ENCODE assay signal across 19 mouse cellular contexts in genomic region chr17:80723092-80723491, GRCm38 (mm10). TPM values are rescaled to one million over a fixed set of nuclear protein-coding genes. Genes with fewer than 3 reads are reported as not detected.
DNase-seq lines count a peak whose midpoint lies in the region; ATAC-seq and TF ChIP-seq lines count a peak whose summit lies in the region.
"Had no signal": no experiment of that assay in that cellular context is flagged by ENCODE, and none has a peak within 500 bp of the region (broad histone marks: within the 10 kb centered on the region; RNA-seq: fewer than 3 reads in every experiment).

No protein-coding gene starts in this region.

- no peaks in the 10 kb centered on the region for H3K36me3 ChIP-seq in embryonic facial prominence, embryonic 11.5 days (replicated peaks; ENCODE audit: control insufficient read depth, insufficient read depth, low read depth, low read length)
- peaks cover 11% of the 10 kb centered on the region for H3K36me3 ChIP-seq in embryonic facial prominence, embryonic 10.5 days (replicated peaks)
- H3K36me3 ChIP-seq in intestine, postnatal 0 days (ENCODE audit: control insufficient read depth, insufficient read depth) = no peaks in the 10 kb centered on the region
- no peaks in the 10 kb centered on the region for H3K36me3 ChIP-seq in intestine, embryonic 15.5 days
- H3K36me3 ChIP-seq in lung, postnatal 0 days (ENCODE audit: insufficient read depth, low read length) = no peaks in the 10 kb centered on the region
- H3K36me3 ChIP-seq: embryonic facial prominence, embryonic 12.5 days had no signal

- ATAC-seq in embryonic facial prominence, embryonic 11.5 days (replicated peaks; ENCODE audit: insufficient number of reproducible peaks, low FRiP score, low TSS enrichment, low read depth) = no peak
- no peak for ATAC-seq in intestine, postnatal 0 days
- ATAC-seq in intestine, embryonic 15.5 days = no peak
- ATAC-seq in lung, postnatal 0 days = no peak
- ATAC-seq: CD4-positive, CD25-positive, alpha-beta regulatory T cell, adult 4 months had no signal

- no peaks in the 10 kb centered on the region for H3K27me3 ChIP-seq in embryonic facial prominence, embryonic 11.5 days (ENCODE audit: control insufficient read depth, insufficient read depth, low read length)
- no peaks in the 10 kb centered on the region for H3K27me3 ChIP-seq in embryonic facial prominence, embryonic 10.5 days (replicated peaks; ENCODE audit: low read depth, poor library complexity, severe bottlenecking)
- H3K27me3 ChIP-seq in intestine, postnatal 0 days (replicated peaks; ENCODE audit: control insufficient read depth, insufficient read depth, low read length) = no peaks in the 10 kb centered on the region
- H3K27me3 ChIP-seq in intestine, embryonic 15.5 days (replicated peaks) = no peaks in the 10 kb centered on the region
- H3K27me3 ChIP-seq in lung, postnatal 0 days (replicated peaks; ENCODE audit: insufficient read depth, low read length) = no peaks in the 10 kb centered on the region
- H3K27me3 ChIP-seq: embryonic facial prominence, embryonic 12.5 days; limb, embryonic 15.5 days; midbrain, embryonic 12.5 days had no signal

- peak; percentile 20 for DNase-seq in embryonic facial prominence, embryonic 11.5 days (ENCODE audit: low spot score)
- DNase-seq in embryonic facial prominence, embryonic 10.5 days (ENCODE audit: low spot score) = no peak
- no peak for DNase-seq in lung, postnatal 0 days (ENCODE audit: low spot score)
- no peak for DNase-seq in lung, postnatal 10 days
- no peak for DNase-seq in kidney, adult 9 months
- DNase-seq: adrenal gland, postnatal 36 days; cerebellum, adult 8-10 months; kidney, adult 2 months; kidney, postnatal 36 days; lung, postnatal 14 days; thymus, adult 2 months had no signal

- no peak for TF ChIP-seq EP300 in lung, postnatal 0 days (IDR thresholded peaks at IDR 0.05)

- WGBS in embryonic facial prominence, embryonic 11.5 days = 70% methylated on average over 6 of the region's 6 CpGs
- 73% methylated on average over 6 of the region's 6 CpGs for WGBS in embryonic facial prominence, embryonic 10.5 days
- 81% methylated on average over 6 of the region's 6 CpGs for WGBS in intestine, postnatal 0 days
- WGBS in intestine, embryonic 15.5 days = 81% methylated on average over 6 of the region's 6 CpGs
- WGBS in lung, postnatal 0 days = 64% methylated on average over 6 of the region's 6 CpGs

- no peak overlapping the region for H3K4me2 ChIP-seq in embryonic facial prominence, embryonic 11.5 days (ENCODE audit: low read depth, low read length)
- no peak overlapping the region for H3K4me2 ChIP-seq in intestine, postnatal 0 days (replicated peaks; ENCODE audit: low read depth)
- no peak overlapping the region for H3K4me2 ChIP-seq in intestine, embryonic 15.5 days (replicated peaks)
- no peak overlapping the region for H3K4me2 ChIP-seq in lung, postnatal 0 days (replicated peaks; ENCODE audit: low read depth, low read length)
- H3K4me2 ChIP-seq: embryonic facial prominence, embryonic 12.5 days; limb, embryonic 15.5 days; liver, embryonic 15.5 days; midbrain, embryonic 12.5 days had no signal

- H3K9ac ChIP-seq in embryonic facial prominence, embryonic 11.5 days (replicated peaks; ENCODE audit: low read length) = no peak overlapping the region
- no peak overlapping the region for H3K9ac ChIP-seq in intestine, postnatal 0 days (ENCODE audit: low read depth, low read length)
- no peak overlapping the region for H3K9ac ChIP-seq in intestine, embryonic 15.5 days
- H3K9ac ChIP-seq in lung, postnatal 0 days (replicated peaks; ENCODE audit: low read depth) = no peak overlapping the region
- H3K9ac ChIP-seq: embryonic facial prominence, embryonic 12.5 days; limb, embryonic 15.5 days; liver, embryonic 15.5 days; midbrain, embryonic 12.5 days had no signal

- no peak overlapping the region for H3K4me3 ChIP-seq in embryonic facial prominence, embryonic 11.5 days (ENCODE audit: low read depth, low read length)
- no peak overlapping the region for H3K4me3 ChIP-seq in embryonic facial prominence, embryonic 10.5 days
- H3K4me3 ChIP-seq in intestine, postnatal 0 days (ENCODE audit: low read depth, low read length) = no peak overlapping the region
- H3K4me3 ChIP-seq in intestine, embryonic 15.5 days (replicated peaks) = no peak overlapping the region
- no peak overlapping the region for H3K4me3 ChIP-seq in lung, postnatal 0 days (ENCODE audit: low read depth, low read length)
- H3K4me3 ChIP-seq: embryonic facial prominence, embryonic 12.5 days; heart, embryonic 10.5 days; limb, embryonic 15.5 days; liver, embryonic 15.5 days; midbrain, embryonic 12.5 days had no signal

- H3K27ac ChIP-seq in embryonic facial prominence, embryonic 11.5 days (replicated peaks; ENCODE audit: low read depth, low read length) = no peak overlapping the region
- H3K27ac ChIP-seq in embryonic facial prominence, embryonic 10.5 days (replicated peaks) = no peak overlapping the region
- H3K27ac ChIP-seq in intestine, postnatal 0 days (ENCODE audit: low read depth, low read length) = no peak overlapping the region
- H3K27ac ChIP-seq in intestine, embryonic 15.5 days = no peak overlapping the region
- no peak overlapping the region for H3K27ac ChIP-seq in lung, postnatal 0 days (ENCODE audit: low read length)
- H3K27ac ChIP-seq: embryonic facial prominence, embryonic 12.5 days; heart, embryonic 10.5 days; limb, embryonic 15.5 days; liver, embryonic 15.5 days; midbrain, embryonic 12.5 days had no signal

- peak; percentile 51 for TF ChIP-seq CTCF in intestine, postnatal 0 days (IDR thresholded peaks at IDR 0.05; ENCODE audit: low read depth)
- peak; percentile 55 for TF ChIP-seq CTCF in lung, postnatal 0 days (IDR thresholded peaks at IDR 0.05)

- peaks cover 3% of the 10 kb centered on the region for H3K4me1 ChIP-seq in embryonic facial prominence, embryonic 11.5 days (ENCODE audit: control insufficient read depth, insufficient read depth, low read length)
- H3K4me1 ChIP-seq in embryonic facial prominence, embryonic 10.5 days = peaks cover 30% of the 10 kb centered on the region
- H3K4me1 ChIP-seq in intestine, postnatal 0 days (replicated peaks; ENCODE audit: control insufficient read depth, insufficient read depth, low read length) = 0 out of 2 replicates have a peak, but pooled peaks cover 3% of the 10 kb centered on the region
- peaks cover 22% of the 10 kb centered on the region for H3K4me1 ChIP-seq in intestine, embryonic 15.5 days (replicated peaks)
- peaks cover 17% of the 10 kb centered on the region; the same call in 1 of the 2 replicates for H3K4me1 ChIP-seq in lung, postnatal 0 days (ENCODE audit: insufficient read depth, low read depth, low read length)

- no peaks in the 10 kb centered on the region for H3K9me3 ChIP-seq in embryonic facial prominence, embryonic 11.5 days (replicated peaks; ENCODE audit: control insufficient read depth, low read length)
- H3K9me3 ChIP-seq in embryonic facial prominence, embryonic 10.5 days = 0 out of 2 replicates have a peak, but pooled peaks cover 2% of the 10 kb centered on the region
- no peaks in the 10 kb centered on the region for H3K9me3 ChIP-seq in intestine, postnatal 0 days (ENCODE audit: control insufficient read depth)
- H3K9me3 ChIP-seq in intestine, embryonic 15.5 days = no peaks in the 10 kb centered on the region
- no peaks in the 10 kb centered on the region for H3K9me3 ChIP-seq in lung, postnatal 0 days (ENCODE audit: low read length)
- H3K9me3 ChIP-seq: embryonic facial prominence, embryonic 12.5 days; heart, embryonic 10.5 days; limb, embryonic 15.5 days; liver, embryonic 15.5 days; midbrain, embryonic 12.5 days had no signal

RNA-seq across cellular contexts. Expression of gene Map4k3, which starts 5.2 kb away (rescaled TPM):
- 30.6 and 33.0 TPM in 2 replicates for polyA plus RNA-seq in embryonic facial prominence, embryonic 11.5 days (2014; fragmentation: Nextera tagmentation; extraction: Ambion mirVana)
- polyA plus RNA-seq in embryonic facial prominence, embryonic 10.5 days (2016; fragmentation: Nextera tagmentation; extraction: Ambion mirVana) = 19.4 and 22.3 TPM in 2 replicates
- polyA plus RNA-seq in intestine, postnatal 0 days (2015; fragmentation: Nextera tagmentation; extraction: Ambion mirVana) = 13.5 and 13.8 TPM in 2 replicates
- 23.5 and 24.1 TPM in 2 replicates for polyA plus RNA-seq in intestine, embryonic 15.5 days (2015; fragmentation: Nextera tagmentation; extraction: Ambion mirVana)
- 37.5 and 44.2 TPM in 2 replicates for polyA plus RNA-seq in lung, postnatal 0 days (2015; fragmentation: Nextera tagmentation; extraction: Ambion mirVana)
